Mouse (Mus musculus): ENCODE data around the gene Gm20388. TPM values are rescaled to one million over a fixed set of nuclear protein-coding genes. Genes with fewer than 3 reads are reported as not detected.
A peak's percentile ranks its signal among the peaks of the same experiment; 100 is the strongest.

Gene Gm20388
- total and polyA plus RNA-seq, 2 experiments from 2014 or later = 17.3 TPM; not detected in 1

GRCm38 (mm10) chr8:120585521-120585920 is 674.9 kb downstream of the Gm20388 start:
- no peak for DNase-seq (ENCODE audit: low spot score)

GRCm38 (mm10) chr8:120588908-120589771 is 678.5 kb downstream of the Gm20388 start, which contains the start of gene Gins2:
Gins2 (minus strand) TSS chr8:120589304.
- Histone ChIP-seq H3K4me3 (ENCODE audit: low read depth, low read length) (peak within 1 kb of the TSS; percentile 70), H3K4me1 (ENCODE audit: control insufficient read depth, insufficient read depth) (peaks cover 12% of the 10 kb centered on the region), H3K27me3 (ENCODE audit: control insufficient read depth, insufficient read depth, low read length) (no peaks in the 10 kb centered on the region), H3K9ac (replicated peaks; ENCODE audit: low read depth, low read length) (peak within 1 kb of the TSS; percentile 68), H3K36me3 (replicated peaks; ENCODE audit: control insufficient read depth, insufficient read depth, low read length) (peaks cover 13% of the 10 kb centered on the region), H3K27ac (ENCODE audit: low read depth) (peak within 1 kb of the TSS; percentile 91), H3K9me3 (replicated peaks; ENCODE audit: control insufficient read depth, low read length) (no peaks in the 10 kb centered on the region), H3K4me2 (ENCODE audit: low read depth, low read length) (peak within 1 kb of the TSS; percentile 93)
- DNase-seq (ENCODE audit: low spot score) (peak; percentile 99), ATAC-seq (ENCODE audit: insufficient read depth, low read depth) (peak; percentile 96)
- TF ChIP-seq EP300 (IDR thresholded peaks at IDR 0.05; ENCODE audit: low read depth) = no peak; the same call in none of the 2 replicates
- peak; percentile 24; the same call in 1 of the 2 replicates for TF ChIP-seq CTCF (IDR thresholded peaks at IDR 0.05; ENCODE audit: low read depth)
- 1% methylated on average over 67 of the region's 67 CpGs for WGBS

More at GRCm38 (mm10) chr8:120585521-120585920, 674.9 kb downstream of the Gm20388 start:
- no peak overlapping the region for H3K4me3 ChIP-seq (ENCODE audit: low read depth, low read length)
- H3K27ac ChIP-seq (ENCODE audit: low read depth) = no peak overlapping the region
- no peak for ATAC-seq (ENCODE audit: insufficient read depth, low read depth)
- no peak overlapping the region for H3K4me2 ChIP-seq (ENCODE audit: low read depth, low read length)
- no peak overlapping the region for H3K9ac ChIP-seq (replicated peaks; ENCODE audit: low read depth, low read length)
- H3K9me3 ChIP-seq (replicated peaks; ENCODE audit: control insufficient read depth, low read length) = no peaks in the 10 kb centered on the region
- H3K36me3 ChIP-seq (replicated peaks; ENCODE audit: control insufficient read depth, insufficient read depth, low read length) = peaks cover 30% of the 10 kb centered on the region
- TF ChIP-seq CTCF (IDR thresholded peaks at IDR 0.05; ENCODE audit: low read depth) = no peak
- no peak for TF ChIP-seq EP300 (IDR thresholded peaks at IDR 0.05; ENCODE audit: low read depth)
- H3K4me1 ChIP-seq (ENCODE audit: control insufficient read depth, insufficient read depth) = peaks cover 12% of the 10 kb centered on the region
- no peaks in the 10 kb centered on the region for H3K27me3 ChIP-seq (ENCODE audit: control insufficient read depth, insufficient read depth, low read length)
- 77% methylated on average over 10 of the region's 10 CpGs for WGBS

DNA sequence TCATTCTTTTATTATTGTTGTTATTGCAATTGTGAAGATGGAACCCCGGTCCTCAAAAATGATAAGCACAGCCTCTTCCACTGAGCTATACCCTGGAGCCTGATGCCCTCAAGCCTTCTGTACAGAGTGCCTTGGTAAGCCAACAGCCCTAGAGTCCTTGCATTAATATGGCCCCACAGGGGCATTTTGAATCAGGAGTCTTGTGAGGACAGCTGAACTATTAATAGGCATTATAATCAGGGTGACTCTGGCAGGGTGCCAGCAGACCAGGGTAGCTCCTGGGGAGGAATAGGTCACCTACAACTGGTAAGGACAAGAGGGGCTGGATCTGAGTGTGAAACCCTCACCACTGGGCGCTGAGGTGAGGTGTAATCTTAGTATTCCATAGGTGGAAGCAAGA is 679.3 kb downstream of the Gm20388 start:
- peaks cover 10% of the 10 kb centered on the region for H3K36me3 ChIP-seq (replicated peaks; ENCODE audit: control insufficient read depth, insufficient read depth, low read length)
- no peaks in the 10 kb centered on the region for H3K9me3 ChIP-seq (replicated peaks; ENCODE audit: control insufficient read depth, low read length)
- peak overlapping the region; percentile 48; the same call in 1 of the 2 replicates for H3K9ac ChIP-seq (replicated peaks; ENCODE audit: low read depth, low read length)
- peak overlapping the region; percentile 82 for H3K4me2 ChIP-seq (ENCODE audit: low read depth, low read length)
- no peaks in the 10 kb centered on the region for H3K27me3 ChIP-seq (ENCODE audit: control insufficient read depth, insufficient read depth, low read length)
- 16% methylated on average over 2 of the region's 2 CpGs for WGBS
- DNase-seq (ENCODE audit: low spot score) = peak; percentile 63
- H3K4me3 ChIP-seq (ENCODE audit: low read depth, low read length) = peak overlapping the region; percentile 48
- H3K27ac ChIP-seq (ENCODE audit: low read depth) = peak overlapping the region; percentile 91
- ATAC-seq (ENCODE audit: insufficient read depth, low read depth) = peak; percentile 17
- no peak for TF ChIP-seq CTCF (IDR thresholded peaks at IDR 0.05; ENCODE audit: low read depth)
- TF ChIP-seq EP300 (IDR thresholded peaks at IDR 0.05; ENCODE audit: low read depth) = no peak
- H3K4me1 ChIP-seq (ENCODE audit: control insufficient read depth, insufficient read depth) = peaks cover 12% of the 10 kb centered on the region

- Histone ChIP-seq H3K36me3 (replicated peaks; ENCODE audit: control insufficient read depth, insufficient read depth, low read length) (no peaks in the 10 kb centered on the region), H3K4me1 (ENCODE audit: control insufficient read depth, insufficient read depth) (peaks cover 12% of the 10 kb centered on the region), H3K9me3 (replicated peaks; ENCODE audit: control insufficient read depth, low read length) (no peaks in the 10 kb centered on the region), H3K27me3 (ENCODE audit: control insufficient read depth, insufficient read depth, low read length) (no peaks in the 10 kb centered on the region), H3K4me2 (ENCODE audit: low read depth, low read length) (no peak overlapping the region), H3K4me3 (ENCODE audit: low read depth, low read length) (no peak overlapping the region), H3K9ac (replicated peaks; ENCODE audit: low read depth, low read length) (no peak overlapping the region), H3K27ac (ENCODE audit: low read depth) (no peak overlapping the region)
- TF ChIP-seq CTCF (IDR thresholded peaks at IDR 0.05; ENCODE audit: low read depth) (no peak), EP300 (IDR thresholded peaks at IDR 0.05; ENCODE audit: low read depth) (no peak)
- DNase-seq (ENCODE audit: low spot score) = no peak
- WGBS = 53% methylated on average over 10 of the region's 10 CpGs
- ATAC-seq (ENCODE audit: insufficient read depth, low read depth) = no peak
Measured at GRCm38 (mm10) chr8:120591587-120592292, 681.1 kb downstream of the Gm20388 start.

DNA sequence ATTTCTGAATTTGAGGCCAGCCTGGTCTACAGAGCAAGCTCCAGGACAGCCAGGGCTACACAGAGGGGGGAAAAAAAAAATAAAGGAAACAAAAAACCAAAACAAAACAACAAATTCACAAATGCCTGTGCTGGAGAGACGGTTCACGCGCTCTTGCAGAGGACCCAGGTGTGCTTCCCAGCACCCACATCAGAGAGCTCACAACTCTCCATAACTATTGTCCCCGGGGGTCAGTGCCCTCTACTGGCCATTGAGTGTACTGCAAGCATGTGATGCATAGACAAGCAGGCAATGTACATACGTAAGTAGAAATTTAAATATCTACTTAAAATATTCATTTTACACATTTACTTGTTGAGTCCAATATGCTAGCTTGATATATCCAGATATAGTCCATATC is 683.9 kb downstream of the Gm20388 start:
- no peaks in the 10 kb centered on the region for H3K9me3 ChIP-seq (replicated peaks; ENCODE audit: control insufficient read depth, low read length)
- ATAC-seq (ENCODE audit: insufficient read depth, low read depth) = no peak

More for the DNA sequence above, 683.9 kb downstream of the Gm20388 start:
- 86% methylated on average over 5 of the region's 5 CpGs for WGBS
- DNase-seq (ENCODE audit: low spot score) = no peak
- Histone ChIP-seq H3K4me2 (ENCODE audit: low read depth, low read length) (no peak overlapping the region), H3K36me3 (replicated peaks; ENCODE audit: control insufficient read depth, insufficient read depth, low read length) (no peaks in the 10 kb centered on the region), H3K9ac (replicated peaks; ENCODE audit: low read depth, low read length) (no peak overlapping the region), H3K27ac (ENCODE audit: low read depth) (no peak overlapping the region), H3K4me3 (ENCODE audit: low read depth, low read length) (no peak overlapping the region), H3K27me3 (ENCODE audit: control insufficient read depth, insufficient read depth, low read length) (no peaks in the 10 kb centered on the region), H3K4me1 (ENCODE audit: control insufficient read depth, insufficient read depth) (peaks cover 6% of the 10 kb centered on the region)
- TF ChIP-seq EP300 (IDR thresholded peaks at IDR 0.05; ENCODE audit: low read depth) (no peak), CTCF (IDR thresholded peaks at IDR 0.05; ENCODE audit: low read depth) (peak; percentile 27)
